Mouse (Mus musculus) A20 (cell line): ENCODE measurements around the gene Gnaz.
A peak's percentile ranks its signal among the peaks of the same experiment; 100 is the strongest.

Source experiments
- DNase-seq: peaks from one replicate; pipeline ENCODE4 v3.0.0-alpha.2; 2011; ENCODE audit warnings: low read depth, low spot score

The Gnaz gene

GRCm38 (mm10) chr10:75028743-75029142 is 61.8 kb downstream of the Gnaz start:
- DNase-seq, result no peak

GRCm38 (mm10) chr10:75029677-75030076 is 62.7 kb downstream of the Gnaz start:
- DNase-seq, result no peak

GRCm38 (mm10) chr10:75030234-75030633 is 63.3 kb downstream of the Gnaz start:
- no peak for DNase-seq

GRCm38 (mm10) chr10:75031345-75032114 is 64.6 kb downstream of the Gnaz start:
- DNase-seq, result no peak

GRCm38 (mm10) chr10:75032395-75032794 is 65.4 kb downstream of the Gnaz start, which contains the start of gene Rsph14:
Rsph14 (minus strand) TSS chr10:75032586.
- DNase-seq, result no peak

- peak; percentile 86 for DNase-seq
Measured at GRCm38 (mm10) chr10:75036883-75037379, 70.0 kb downstream of the Gnaz start, which contains the start of gene Rab36. Rab36 (plus strand) TSS chr10:75037058.

GRCm38 (mm10) chr10:75042060-75042459 is 75.1 kb downstream of the Gnaz start:
- DNase-seq, result peak; percentile 29

GRCm38 (mm10) chr10:75044459-75044858 is 77.5 kb downstream of the Gnaz start:
- no peak for DNase-seq

- DNase-seq, result no peak
Measured at GRCm38 (mm10) chr10:75045831-75046230, 78.9 kb downstream of the Gnaz start.

- no peak for DNase-seq
Measured at GRCm38 (mm10) chr10:75048711-75049110, 81.7 kb downstream of the Gnaz start.

- no peak for DNase-seq
Measured at GRCm38 (mm10) chr10:75051364-75052074, 84.5 kb downstream of the Gnaz start.

GRCm38 (mm10) chr10:75052902-75053301 is 85.9 kb downstream of the Gnaz start:
- no peak for DNase-seq

GRCm38 (mm10) chr10:75053655-75054054 is 86.7 kb downstream of the Gnaz start:
- DNase-seq, result no peak

- no peak for DNase-seq
Measured at GRCm38 (mm10) chr10:75054125-75054524, 87.1 kb downstream of the Gnaz start.

- peak; percentile 84 for DNase-seq
Measured at GRCm38 (mm10) chr10:75055672-75056071, 88.7 kb downstream of the Gnaz start.

- DNase-seq, result no peak
Measured at GRCm38 (mm10) chr10:75056255-75056654, 89.3 kb downstream of the Gnaz start.

GRCm38 (mm10) chr10:75058336-75058735 is 91.4 kb downstream of the Gnaz start:
- no peak for DNase-seq

GRCm38 (mm10) chr10:75058761-75059395 is 91.9 kb downstream of the Gnaz start:
- no peak for DNase-seq

GRCm38 (mm10) chr10:75059396-75059795 is 92.4 kb downstream of the Gnaz start:
- peak; percentile 87 for DNase-seq

- peak; percentile 87 for DNase-seq
Measured at GRCm38 (mm10) chr10:75060217-75060842, 93.4 kb downstream of the Gnaz start, which contains the start of gene Bcr. Bcr (plus strand) TSS chr10:75060592.

GRCm38 (mm10) chr10:75060843-75061235 is 93.9 kb downstream of the Gnaz start:
- peak; percentile 43 for DNase-seq
